Mouse (Mus musculus) monocyte, adult 5-6 weeks (primary cell): ENCODE results near the gene Aprt. TPM values are rescaled to one million over a fixed set of nuclear protein-coding genes. Genes with fewer than 3 reads are reported as not detected.

Source experiments
- ATAC-seq: fragments of 153-309, 156-312 bp; replicated peaks from 2 replicates; pipeline ENCODE4 v1.8.0; 2017; ENCODE audit warnings: mild to moderate bottlenecking; ENCODE audit not compliant: low TSS enrichment, insufficient number of reproducible peaks, severe bottlenecking, poor library complexity, low FRiP score
- total RNA-seq: library from RNA; stranded (forward); fragments of 200-1000, 200-491, 200-594 nt; gene quantifications from 3 replicates; pipeline ENCODE4 v1.2.3, GENCODE M21; 2017

The Aprt gene
- total RNA-seq = 30.5 to 53.3 TPM (median 49.7 TPM) in 3 replicates

DNA sequence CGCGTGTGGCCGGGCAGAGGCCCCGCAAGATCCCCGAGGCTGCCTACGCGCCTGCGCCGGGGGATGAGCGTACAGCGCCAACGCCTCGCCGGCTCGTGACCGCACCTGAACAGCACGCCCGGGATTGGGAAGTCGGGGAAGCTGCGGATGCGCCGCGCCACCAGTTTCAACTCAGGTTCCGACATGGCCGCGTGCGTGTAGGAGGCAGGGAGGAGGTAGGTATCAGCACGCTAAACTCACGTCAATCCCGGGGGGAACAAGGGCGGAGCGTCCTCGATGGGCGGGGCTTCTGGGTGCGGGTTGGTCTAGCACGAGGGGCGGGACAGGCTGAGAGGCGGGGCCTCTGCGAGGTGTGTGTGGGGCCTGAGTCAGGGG lies at the start of gene Aprt:
Gene Aprt (minus strand): TSS at position 262 of the 375 bp plus-strand sequence.
- ATAC-seq = peak; percentile 82

DNA sequence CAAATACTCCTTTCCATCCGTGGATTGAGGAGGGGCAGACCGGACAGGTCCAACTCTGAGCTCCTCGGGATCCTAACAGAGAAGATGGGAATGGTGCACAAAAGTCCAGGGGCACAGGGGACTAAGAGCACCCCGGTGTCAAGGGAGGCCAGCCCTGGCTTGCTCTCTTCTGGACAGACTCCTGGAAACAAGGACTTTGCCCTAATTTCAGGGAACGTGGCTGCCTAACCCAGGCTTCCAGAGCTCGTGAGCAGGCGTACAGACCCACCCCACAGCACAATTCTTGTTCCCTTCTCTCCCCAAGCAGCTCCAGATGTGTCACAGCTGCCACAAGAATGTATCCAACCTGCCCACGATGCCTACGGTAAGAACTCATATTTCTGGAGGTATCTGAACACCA lies 49.1 kb upstream of the Aprt start:
- no peak for ATAC-seq

DNA sequence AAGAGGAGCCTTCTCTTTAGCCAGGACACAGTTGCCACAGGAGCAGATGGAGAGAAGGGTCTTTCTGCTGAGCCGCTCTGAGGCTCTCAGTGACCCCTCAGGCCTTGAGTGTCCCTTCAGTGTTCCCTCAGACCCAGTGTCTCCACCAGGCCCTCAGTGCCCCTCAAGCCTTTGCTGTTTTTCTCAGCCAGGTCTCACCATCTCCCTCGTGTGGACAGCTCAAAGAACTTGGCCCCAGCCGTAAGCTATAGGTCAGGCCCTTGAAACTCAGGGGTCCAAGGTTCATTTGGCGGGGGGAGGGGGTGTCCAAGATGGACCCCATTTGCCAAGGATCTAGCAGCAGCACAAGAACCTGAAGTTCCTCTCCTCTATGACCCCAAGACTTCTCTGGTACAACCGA lies 47.9 kb upstream of the Aprt start:
- no peak for ATAC-seq

DNA sequence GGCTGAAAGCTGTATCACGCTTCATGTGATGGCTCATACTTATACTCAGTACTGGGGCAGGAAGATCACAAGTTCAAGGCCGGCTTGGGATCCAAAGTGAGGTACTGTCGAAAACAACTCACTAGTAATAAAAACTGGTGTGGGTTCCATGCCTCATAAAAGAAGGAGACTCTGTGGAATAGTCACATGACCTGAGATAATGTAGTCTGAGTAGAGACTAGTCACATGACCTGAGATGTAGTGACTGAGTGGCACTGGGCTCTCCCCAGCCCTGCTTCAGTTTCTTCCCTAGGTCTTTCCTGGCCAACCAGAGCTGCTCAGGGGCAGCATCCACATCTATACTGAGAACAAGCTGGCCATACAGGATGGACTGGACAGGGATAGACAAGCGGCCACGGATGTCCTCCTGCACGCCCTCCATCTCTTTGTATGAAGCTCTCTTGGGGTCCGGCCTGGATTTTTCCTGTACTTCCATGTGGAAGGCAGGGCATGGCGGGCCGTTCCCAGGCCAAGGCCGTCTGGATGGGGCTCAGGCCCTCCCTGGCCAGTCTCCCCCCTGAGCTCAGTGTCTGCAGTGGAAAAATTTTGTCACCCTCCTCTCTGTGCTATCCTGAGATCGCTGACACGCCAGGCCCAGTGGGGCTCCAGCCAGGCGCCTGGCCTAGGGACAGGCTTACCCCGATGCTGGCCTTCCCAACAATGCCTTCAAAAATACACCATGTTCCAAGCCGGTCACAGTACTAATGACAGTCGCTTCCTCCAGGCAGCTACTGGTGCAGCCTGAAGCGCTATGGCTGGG lies 47.3 kb upstream of the Aprt start:
- no peak for ATAC-seq

DNA sequence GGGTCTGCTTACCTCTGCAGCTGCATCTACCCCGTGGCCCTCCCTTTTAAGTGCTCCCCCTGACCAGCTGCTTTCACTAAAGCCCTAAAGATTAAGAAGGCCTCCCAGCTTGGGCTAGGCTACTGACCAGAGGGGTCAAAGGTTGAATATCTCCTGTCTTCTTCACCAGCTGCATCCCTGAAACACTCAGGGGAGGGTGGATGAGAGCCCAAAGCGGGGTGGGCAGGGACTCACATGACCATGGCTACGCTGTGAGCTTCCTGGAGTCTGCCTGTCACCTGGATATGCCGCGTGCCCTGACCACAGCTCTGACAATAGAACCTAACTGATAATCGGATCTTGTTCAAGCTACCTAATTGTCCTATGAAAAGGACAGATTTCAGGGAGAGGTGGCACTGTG lies 46.0 kb upstream of the Aprt start, which contains the start of gene Pabpn1l:
Gene Pabpn1l (minus strand): TSS at position 13 of the 400 bp plus-strand sequence.
- no peak for ATAC-seq

DNA sequence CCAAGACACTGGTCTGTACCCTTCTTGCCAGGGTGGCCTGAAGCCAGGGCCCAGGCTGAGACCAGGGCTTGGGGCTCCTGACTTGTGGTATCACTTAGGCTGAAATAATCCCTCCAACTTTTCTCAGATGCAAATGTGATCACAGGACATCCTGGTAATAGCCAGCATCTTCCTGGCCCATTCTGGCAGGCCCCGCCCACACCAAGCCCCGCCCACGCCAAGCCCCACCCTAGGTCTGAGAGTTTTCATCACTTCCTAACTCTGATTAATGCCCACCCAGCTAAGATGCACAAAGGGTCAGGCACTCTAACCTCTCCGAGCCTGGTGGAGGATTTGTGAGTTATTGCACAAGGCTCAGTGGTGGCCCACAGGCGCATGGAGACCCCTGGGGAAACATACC lies 43.7 kb upstream of the Aprt start:
- ATAC-seq = no peak

DNA sequence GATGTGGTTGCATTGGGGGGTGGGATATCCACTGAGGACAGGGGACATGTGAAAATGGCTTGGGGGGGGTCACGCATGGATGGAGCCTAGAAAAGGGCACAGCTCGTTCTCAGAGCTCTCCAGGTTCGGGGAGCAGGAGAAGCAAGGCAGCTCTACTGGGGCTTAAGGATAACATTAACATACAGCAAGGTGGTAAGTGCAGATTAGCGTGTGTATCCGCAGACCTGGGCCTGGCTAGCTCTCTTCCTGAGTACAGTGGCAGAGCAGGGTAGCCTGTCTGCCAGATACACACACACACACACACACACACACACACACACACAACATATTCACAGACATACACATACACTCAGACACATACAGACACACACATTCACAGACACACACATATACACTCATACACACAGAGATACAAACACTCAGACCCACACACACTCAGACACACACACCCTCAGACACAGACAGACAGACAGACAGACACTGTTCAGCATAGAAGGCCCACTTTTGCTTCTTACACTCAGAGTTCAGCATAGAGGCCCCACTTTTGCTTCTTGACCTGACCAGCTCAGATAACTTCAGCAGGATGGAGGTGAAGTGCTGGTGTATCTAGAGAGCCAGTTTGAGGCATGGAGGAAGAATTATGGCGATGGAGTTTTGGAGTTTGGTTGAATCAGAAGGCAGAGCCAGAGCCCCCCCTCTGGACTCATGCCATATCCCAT lies 42.1 kb upstream of the Aprt start:
- no peak for ATAC-seq

DNA sequence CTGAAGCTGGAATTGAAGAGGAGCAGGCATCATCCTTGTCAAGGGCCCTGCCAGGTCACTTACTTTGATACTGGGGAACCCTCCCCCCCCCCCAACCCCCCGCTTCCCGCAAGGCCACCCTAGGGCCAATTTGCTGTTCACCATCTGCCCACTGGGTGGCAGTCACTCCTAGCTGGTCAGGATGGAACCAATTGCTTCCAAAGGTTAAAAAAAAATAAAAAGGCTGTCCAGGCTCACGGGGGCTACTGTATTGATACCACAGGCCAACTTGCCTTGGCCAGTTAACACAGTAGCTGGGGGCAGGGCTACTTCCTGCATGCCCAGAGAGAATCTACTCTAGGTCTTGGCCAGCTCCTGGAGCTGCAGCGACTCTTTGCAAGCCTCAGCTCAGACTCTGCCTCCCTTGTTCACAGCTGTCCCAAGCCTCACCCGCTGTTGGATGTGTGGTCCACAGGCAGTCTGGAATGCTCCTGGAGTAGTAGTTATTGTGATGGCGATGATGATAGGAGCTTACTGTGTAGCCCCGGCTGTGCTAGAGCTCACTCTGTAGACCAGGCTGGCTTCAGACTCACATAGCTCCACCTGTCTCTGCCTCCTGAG lies 41.3 kb upstream of the Aprt start:
- ATAC-seq = 0 out of 2 replicates have a peak, but pooled peaks have one; percentile 48

DNA sequence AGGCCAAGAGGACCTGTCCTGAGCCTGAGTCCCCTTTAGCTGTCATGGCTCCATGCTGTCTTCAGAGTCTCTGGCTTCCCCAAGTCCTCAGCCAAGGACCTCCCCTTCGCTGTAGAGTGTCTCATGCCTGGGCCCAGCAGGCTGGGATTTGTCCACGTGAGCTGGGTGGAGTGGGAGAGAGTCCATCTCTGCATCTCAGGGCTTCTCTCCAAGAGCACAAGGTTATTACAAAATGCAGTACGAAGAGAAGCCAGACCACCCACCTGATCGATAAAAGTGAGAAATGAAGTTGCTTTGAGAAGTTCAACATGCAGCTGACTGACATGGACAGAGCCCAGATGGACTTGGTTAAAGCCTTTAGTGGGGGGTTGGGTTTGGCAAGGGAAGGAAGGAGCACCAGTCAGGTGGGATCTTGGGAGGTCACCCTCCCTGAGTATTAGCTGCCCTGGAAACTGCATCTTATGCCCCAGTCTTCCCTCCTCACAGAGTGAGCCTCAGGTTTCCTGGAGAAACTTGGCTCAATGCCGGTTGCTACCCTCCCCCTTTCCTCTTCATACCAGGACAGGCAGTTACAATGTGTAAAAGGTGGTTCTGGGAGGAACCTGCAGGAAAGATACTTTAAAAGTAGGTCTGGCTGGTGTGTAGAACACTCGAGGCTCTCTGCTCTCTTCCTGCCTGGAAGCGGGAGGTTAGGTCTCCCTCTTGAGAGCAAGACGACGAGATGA lies 39.6 kb upstream of the Aprt start:
- no peak for ATAC-seq

DNA sequence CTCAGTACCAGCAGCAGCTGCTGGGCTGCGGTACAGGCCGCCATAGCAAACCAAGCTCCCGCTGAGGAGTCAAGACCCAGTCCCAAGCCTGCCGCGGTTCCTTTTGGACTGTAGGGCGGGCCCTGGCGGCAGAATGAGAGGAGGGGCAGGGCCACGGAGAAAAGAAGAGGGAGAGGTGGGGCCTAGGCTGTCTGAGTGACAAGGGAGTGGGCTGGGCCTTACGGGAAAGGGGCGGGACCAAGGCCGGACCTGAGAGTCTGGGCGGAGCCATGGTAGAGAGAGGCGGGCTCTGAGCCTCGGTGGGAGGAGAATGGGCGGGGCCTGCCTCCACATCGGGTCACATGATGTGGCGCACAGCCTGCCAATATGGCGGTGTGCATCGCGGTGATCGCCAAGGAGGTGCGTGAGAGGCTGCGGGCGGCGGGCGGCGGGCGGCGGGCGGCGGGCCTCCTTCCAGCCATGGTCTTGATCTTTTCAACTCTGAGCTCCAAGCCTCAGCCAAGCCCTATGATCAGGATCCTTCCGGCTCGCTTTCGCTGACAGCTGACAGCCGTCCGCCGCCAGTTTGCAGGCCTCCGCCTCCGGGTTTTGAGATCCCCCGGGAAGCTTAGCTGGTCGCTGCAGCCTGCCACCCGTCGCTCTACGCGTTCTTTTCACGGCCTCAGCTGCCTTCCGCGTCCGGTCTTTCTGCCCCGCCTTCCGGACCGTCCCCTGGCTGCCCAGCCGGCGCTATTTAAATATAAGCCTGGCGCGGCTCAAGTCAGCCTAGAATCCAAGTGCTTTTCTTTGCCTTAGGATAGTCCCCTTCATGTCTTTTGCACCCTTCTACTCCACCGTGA lies 34.8 kb upstream of the Aprt start, which contains the start of the genes Galns and Trappc2l:
Gene Galns (minus strand): TSS at position 169 of the 839 bp plus-strand sequence.
Gene Trappc2l (plus strand): TSS at position 346 of the 839 bp plus-strand sequence.
- ATAC-seq = peak; percentile 98

DNA sequence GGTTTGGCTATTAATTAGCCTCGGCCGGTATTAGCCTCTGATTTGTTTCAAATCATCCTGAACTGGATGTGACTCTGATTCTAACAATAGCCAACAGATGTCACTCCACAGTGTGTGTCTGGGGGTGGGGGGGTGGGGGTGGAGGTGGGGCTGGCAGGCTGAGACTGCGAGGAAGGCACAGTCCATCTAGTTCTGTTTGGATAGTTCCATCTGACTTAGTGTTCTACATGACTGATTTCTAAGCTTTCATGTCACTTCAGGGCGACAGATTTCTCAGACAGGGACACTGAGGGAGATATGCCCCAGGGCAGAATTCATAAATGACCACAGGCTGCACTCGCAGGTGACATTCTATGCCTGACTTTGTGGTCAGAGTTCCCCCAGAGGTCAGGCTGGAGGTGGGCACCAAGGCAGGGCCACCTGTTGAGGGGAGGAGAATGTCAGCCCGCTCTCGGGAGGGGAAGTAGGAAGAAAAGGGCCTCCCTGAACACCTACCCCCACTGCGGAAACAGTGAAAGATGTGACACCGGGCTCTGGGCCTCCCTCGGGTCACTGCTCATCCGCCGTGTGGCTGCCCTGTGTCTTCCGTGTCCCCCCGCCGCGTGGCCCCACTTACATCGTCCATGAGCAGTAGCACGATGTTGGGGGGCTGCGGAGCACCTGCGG lies 34.0 kb upstream of the Aprt start:
- ATAC-seq = peak; percentile 5; the same call in 1 of the 2 replicates

DNA sequence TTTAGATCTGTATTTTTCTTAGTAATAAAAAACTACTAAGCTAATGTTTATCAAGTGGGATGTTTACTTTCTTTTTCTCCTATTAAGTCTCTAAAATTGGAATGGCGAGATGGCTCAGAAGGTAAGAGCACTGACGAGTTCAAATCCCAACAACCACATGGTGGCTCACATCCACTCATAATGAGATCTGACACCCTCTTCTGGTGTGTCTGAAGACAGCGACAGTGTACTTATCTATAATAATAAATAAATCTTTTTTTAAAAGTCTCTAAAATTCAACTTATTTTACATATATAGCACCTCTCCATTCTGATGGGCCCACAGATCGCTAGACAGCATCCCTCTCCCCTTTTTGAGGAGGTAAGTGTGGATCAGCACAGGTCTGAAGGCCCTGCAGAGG lies 33.5 kb upstream of the Aprt start:
- ATAC-seq = no peak

DNA sequence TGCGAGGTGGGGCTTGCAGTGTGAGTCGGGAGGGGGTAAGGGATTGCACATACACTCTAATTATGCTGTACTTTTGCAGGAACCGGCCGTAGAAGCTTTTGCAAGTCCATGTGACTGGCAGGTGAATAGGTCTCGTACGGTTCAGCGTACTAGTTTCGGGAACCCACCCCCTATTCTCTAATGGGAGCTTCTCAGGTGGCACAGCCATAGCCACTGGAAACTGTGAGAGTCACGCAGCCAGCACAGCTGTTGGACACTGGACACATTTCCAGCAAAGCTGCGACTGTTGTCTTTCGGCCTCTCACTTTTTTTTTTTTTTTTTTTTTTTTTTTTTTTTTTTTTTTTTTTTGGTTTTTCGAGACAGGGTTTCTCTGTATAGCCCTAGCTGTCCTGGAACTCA lies 30.1 kb upstream of the Aprt start:
- no peak for ATAC-seq

DNA sequence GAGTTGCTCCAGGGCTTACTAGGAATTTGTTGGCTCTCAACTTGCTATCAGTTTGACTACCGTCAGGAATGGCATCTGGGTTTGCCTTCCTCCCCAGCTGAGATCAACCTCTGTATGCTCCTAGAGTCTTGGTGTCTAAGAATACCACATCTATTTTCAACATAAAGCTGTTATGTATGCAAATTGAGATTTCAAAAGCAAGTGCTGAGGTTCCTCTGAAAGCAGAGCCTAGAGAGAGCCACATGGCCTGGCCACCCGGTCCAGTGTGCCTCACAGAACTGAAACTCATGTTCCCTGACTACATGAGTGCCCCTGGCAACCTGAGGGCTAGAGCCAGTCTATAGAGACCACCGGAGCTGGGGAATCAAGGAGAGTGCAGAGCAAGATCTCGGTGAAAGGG lies 28.7 kb upstream of the Aprt start:
- ATAC-seq = peak; percentile 34; the same call in 1 of the 2 replicates

DNA sequence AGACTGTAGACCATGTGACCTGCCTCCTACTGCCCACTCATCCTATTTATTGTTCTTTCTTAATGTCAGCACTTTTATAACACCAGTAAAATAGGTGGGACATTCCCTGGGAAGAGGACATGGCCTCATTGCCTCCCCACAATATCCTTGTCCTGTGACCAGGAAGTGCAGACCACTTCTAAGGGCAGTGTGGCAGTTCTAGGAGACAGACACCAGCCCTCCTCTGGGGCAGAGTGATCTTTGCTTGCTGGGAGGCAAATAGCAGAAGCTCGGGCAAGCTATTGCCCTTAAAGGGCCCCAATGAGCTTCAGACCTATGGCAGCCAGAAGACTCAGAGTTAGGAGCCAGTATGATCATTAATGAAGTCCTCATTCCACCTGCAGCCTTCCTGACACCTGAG lies 27.9 kb upstream of the Aprt start:
- ATAC-seq = no peak

DNA sequence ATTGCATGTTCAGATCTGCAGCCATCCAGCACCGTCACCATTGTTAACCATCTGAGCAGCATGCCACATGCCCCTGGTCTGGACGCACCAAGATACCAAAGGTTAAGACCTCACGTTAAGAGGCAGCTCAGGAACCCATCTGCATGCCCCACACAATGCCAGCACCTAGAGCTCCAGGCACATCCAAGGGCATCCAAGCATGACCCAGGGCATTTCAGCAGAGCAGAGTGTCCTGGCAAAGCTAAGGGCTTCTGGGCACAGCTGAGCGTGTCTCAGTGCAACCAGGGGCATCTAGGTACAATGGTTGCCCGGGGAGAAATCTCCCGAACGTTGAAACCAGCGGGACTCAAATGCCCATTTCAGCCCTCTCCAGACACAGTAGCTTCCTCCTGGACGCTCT lies 24.0 kb upstream of the Aprt start:
- no peak for ATAC-seq

DNA sequence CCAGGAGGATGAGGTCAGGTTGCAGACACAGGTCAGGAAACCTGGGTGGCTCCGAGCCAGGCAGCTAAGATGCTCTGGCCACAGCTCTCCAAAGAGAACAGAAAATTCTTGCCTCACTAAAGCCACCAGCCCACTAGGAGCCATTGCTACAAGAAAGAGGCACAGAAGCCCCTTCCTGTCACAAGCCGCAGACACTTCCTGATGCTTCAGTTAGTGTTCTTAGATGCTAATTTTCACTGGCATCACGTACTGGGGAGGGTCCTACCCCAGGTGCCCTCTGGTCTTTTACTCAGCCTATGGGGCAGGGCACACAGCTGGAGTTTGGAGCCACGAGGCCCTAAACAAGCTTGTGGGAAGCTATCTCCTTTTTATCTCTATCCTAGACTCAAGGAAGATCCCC lies 19.3 kb upstream of the Aprt start:
- no peak for ATAC-seq
